Mouse (Mus musculus) megakaryocyte, adult 5-6 weeks (primary cell): ENCODE data around the gene Crbn. TPM values are rescaled to one million over a fixed set of nuclear protein-coding genes. Genes with fewer than 3 reads are reported as not detected.
A peak's percentile ranks its signal among the peaks of the same experiment; 100 is the strongest.

Source experiments
- ATAC-seq: 2 replicates; pipeline ENCODE4 v1.8.0; 2016; ENCODE audit warnings: mild to moderate bottlenecking, inconsistent platforms; ENCODE audit not compliant: poor library complexity, severe bottlenecking
- total RNA-seq, 2 experiments: library from RNA; stranded (forward) in 1 of 2; stranded (reverse) in 1 of 2; fragments of 153-499, 151-499 nt in 1 of 2; fragments of 221-1000, 200-1000 nt in 1 of 2; gene quantifications; 2 replicates each; pipeline versions ENCODE4 v1.2.3 to v1.2.4; 2015 to 2017

The Crbn gene
- total RNA-seq (2015) (20.8 and 23.1 TPM in 2 replicates), total RNA-seq (2017) (38.7 and 44.3 TPM in 2 replicates)

DNA sequence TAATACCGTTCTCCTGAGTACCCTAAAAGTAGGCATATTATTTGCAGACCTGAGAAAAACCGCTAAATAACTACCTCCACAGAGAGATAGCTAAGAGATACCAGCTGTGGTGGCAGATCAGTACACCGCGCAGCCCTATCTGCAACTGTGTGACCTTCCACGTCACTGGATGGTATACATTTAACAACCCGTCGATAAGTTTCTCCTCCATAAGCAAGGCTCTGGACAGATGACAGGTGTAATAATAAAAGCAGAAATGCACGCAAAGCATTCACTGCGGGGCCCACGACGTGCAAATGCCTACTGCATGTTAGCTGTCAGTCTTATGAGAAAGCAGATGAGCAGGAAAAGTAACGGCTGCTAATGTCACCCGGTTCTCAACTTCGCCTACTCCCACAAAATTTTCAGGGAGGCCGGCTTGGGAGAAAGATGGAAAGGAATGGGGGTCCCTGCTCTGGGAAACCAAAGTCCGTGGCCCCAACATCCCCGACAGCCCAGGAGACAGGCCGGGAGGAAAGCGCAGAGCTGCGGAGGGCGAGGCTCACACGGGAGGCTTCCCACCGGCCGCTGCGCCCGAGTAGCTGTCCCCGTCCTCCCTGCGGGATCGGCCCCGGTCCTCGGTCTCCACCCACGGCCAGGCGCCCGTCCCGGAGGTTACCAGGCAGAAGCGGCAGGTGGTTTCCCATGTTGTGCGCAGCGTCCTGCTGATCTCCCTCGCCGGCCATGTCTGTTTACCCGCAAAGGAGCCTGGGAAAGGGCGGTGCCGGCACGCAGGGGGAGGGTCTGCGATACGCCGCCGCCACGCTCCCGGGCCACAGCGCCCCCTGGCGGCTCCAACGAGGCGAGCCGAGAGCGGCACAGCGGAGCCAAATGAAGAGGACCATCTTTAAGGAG, at the start of gene Crbn:
Gene Crbn, minus strand, starts transcription at position 745 of the 894 bp plus-strand sequence.
- peak; percentile 98 for ATAC-seq

DNA sequence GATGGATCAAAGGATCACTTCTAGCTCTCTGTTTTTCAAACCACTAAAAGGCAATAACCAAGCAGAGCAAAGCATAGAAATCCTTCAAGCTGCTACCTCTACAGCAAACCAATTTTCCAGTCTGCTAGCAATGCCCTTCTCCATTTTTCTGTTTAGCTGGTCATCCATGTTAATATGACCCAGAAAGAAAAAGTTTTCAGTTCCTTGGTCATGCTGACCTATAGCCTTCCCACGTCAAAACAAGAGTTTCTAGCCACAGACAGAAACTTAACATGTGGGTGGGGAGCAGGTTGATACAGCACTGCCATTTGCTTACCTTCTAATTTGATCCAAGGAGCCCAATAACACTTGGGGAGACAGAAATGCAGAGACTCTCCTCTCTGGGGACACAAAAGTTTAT, 40.3 kb upstream of the Crbn start:
- no peak for ATAC-seq

DNA sequence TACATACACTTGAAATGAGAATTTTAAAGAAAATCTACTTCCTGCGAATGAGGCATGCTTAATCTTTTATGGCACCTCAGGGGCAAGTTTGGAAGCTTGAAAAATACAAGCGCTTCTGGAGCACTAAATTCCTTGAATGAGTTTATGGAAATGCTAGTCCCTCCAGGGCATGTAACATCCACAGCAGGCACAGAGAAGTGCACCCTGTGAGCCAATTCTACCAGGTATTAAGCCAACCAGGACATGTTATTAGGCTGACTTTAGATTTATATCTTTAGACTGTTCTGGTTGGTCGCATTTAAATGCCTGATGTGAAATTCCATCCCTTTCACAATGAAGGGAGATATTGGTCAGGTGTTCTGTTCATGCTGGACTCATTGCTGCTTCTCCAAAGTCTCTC, 38.2 kb upstream of the Crbn start:
- ATAC-seq: no peak

DNA sequence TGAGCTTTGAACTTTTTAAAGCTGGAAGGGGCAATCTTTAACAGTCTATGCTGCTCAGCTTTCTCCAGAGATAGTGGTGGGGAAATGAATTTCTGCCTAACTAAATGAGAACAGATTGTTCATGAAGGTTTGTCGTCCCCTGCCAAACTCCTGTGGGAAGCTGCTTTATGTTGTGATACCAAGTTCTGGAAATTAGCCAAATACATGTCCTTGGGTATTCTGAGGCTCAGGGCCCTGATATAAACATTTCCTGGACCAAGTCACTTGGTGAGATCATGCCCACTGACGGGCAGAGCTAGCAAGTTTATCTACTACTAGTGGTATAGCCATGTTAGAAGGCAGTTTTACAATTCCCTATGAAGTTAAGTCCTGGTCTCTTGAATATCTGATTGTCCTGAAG, 35.4 kb upstream of the Crbn start:
- ATAC-seq: no peak

DNA sequence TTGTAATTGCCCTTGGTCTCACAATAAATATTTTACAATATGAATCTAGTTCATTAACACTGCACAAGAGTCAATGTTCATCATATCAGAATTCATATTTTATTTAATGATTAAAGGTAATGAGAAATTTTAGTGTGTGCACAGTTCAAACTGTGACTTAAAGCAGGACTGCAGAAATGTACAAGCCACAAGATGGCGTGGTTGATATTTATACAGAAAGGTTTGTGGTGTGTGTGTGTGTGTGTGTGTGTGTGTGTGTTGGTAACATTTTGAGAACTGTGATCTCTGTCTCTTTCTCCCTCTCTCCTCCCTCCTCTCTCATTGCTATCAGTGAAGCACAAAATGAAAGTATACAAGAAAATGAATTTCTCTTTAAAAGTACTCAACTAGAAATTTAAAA, 22.5 kb upstream of the Crbn start:
- ATAC-seq: no peak

DNA sequence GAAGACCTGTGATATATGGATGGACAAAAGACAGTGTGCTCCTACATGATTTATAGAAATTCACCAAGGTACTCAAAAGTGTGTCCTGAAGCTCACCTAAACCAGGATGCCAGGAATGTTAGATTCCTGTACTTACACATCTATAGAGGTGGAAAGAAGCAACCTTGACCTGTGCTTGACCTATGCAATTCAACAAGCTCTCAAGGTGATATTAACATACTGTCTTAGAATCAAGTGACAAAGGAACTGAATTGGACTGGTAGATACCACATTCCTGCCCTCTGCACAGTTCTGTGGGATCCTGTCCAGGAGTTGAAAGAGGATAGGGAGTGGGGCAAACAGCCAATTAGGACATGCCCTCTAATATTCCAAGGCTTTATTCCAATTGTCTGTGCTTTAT, 20.7 kb upstream of the Crbn start:
- ATAC-seq: no peak

DNA sequence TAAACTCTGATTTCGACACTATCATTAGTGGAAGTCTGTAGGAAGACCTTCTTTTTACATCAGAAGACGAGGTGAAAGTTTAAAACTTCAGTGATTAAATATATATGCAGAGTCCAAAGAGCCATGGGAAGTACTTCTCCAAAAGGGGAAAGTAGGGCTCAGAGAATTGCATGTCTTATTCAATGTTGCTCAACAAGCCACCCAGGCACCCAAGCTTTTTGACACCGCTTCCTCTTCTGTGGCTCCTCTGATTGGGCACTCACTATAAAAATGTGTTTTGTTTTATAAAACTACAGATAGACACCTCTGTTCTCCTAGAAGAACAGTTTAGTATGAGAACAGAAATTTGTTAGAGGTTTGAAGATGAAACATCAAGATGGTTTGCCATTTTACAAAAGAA, 20.0 kb upstream of the Crbn start:
- peak; percentile 81 for ATAC-seq

DNA sequence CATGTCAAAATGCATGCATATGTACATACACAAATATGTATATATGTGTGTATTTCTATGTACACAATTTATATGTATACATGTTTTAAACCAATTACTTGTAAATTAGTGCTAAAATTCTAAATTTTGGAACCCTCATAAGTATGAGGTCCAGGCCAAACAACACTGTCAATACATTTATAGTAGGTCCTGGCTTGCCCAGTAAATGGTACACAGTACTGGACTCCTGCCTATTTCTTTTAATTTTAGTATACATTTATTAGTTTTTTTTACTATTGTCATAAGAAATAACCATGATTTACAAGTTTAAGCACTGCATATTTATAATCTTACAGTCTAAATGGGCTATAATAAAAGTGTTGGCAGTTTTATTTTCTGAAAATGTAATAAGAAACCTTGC, 19.4 kb upstream of the Crbn start:
- no peak for ATAC-seq

DNA sequence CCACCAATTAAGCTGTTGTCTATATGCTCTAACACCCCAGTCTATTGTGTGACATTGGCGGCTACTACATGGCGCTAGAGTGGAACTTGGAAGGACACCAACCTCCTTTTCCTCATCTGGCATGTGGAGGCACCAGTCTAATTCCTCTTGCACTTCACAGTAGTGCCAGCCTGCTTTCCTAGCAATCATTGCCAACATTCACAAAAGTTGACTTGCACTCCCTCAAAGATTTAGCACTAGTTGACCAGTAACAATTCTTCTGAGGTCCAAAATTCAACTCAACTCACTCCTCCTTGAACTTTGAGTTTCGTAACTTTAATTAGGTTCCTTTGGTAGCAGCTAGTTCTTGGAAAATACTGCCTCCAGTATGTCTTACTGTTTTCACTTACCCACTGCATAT, 10.8 kb upstream of the Crbn start:
- no peak for ATAC-seq

DNA sequence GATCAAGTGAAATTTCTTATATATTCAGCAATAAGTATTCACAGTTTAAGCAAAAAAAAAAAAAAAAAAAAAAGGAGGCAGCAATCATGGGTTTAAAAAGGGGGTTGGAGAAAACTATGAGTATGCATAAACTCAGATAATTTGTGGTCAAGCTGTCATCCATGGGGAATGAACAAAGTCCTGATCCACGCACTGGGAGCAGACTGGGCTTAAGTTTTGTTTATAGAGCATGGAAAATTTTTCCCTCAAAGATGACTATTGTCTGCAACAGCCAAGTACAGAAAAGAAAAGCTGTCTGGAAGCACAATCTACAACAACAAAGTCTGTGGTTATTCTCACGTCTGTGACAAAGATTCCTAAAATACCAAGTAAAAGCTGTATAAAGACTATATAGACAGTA, 9.3 kb upstream of the Crbn start:
- ATAC-seq: no peak

DNA sequence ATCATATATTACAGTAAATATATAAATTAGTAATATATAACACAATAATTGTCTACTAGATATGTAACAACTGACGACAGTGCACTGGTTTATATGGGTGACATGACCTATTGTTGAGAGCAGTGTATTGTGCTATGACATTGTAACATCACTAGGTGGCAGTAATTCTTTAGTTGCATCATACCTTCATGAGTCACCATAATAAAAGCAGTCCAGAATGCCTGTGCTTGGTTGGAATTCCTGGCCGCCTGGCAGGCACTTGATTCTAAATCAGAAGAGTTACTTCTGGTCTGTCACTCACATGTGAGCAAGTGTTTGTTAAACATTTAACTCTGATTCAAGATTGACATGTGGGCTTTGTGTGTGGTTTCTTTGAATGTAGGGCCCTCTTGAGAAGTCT, 5.0 kb upstream of the Crbn start:
- peak; percentile 64 for ATAC-seq

DNA sequence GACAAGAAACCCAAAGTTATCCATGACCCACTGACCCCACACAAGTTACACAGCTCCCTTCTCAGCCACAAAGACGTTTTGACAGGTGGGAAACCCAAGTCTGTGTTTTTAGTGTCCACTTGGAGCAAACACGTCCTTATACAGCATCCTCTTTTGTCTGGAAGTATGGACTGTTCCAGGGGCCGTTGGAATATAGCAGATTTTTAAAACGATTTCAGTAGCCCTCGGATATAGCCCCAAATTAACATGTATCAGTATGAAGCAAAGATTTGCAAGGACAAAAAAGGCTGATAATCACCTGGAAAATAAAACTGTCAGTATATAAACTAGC, 315 bp upstream of the Crbn start:
- ATAC-seq: no peak

DNA sequence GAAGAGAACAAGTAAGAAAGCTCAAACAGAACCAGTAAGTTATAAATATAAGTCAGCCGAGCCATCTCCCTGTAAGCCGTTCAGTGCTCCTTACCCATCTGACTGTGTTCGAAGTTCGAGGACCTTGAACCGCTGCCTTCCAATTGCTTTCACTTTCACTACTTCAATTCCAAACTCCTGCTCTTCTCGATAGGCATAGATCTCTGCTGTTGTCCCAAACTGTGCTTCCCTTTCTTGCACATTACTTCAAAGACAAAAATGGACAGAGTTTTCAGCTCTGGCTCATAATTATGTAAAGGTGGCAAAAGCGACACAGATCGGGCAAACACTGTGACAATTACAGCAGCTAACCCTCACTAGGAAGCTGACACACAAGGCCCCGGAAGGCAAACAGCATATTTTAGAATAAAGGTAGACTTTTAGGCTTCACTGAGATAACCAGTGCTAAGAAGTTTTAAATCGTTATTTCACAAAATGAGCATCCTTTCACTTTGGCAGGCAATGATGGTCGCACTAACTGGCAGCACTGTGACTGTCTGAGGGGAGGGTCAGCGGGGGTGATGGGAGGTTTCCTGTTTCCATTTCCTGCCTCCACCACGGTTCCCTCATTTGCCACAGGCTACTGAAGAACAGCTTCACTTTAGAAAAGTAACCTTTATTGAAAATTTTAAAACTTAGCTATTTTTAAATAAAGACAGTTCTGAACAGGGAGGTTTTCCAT, 5.6 kb downstream of the Crbn start:
- ATAC-seq: peak; percentile 61

DNA sequence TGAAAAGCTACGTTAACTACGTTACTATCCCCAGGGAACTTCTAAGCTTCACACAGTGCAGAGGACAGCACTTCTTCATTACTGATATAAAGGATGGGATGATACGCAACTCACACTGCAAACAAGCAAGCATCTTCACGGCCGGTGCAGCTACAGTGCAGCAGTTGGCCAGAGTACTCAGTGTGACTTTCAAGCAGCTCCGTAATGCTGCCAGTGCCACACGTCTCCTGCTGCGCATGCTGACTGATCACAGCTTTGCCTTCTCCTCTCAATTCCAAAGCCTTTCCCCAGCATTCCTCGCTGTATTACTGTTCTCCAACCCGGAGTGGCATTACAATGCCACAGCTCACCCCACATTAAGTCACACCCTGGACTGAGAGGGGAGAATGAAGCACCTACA, 6.3 kb downstream of the Crbn start:
- ATAC-seq: peak; percentile 26

DNA sequence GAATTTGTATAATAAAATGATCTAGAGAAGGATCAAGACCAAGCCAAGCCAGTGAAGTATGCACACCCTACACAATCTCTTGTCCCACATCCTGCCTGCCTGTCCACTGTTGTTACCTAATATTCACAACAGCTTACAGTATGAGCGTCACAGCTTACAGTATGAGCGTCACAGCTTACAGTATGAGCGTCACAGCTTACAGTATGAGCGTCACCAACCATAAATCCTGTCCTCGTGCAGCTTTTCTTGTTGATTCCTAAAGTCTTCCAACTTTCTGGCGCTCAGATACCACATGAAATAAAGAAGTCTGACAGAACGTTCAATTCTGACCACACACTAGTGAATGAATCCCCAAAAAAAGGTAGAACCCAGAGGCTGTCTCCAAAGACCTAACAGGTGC, 6.8 kb downstream of the Crbn start:
- ATAC-seq: 0 out of 2 replicates have a peak, but pooled peaks have one; percentile 23

DNA sequence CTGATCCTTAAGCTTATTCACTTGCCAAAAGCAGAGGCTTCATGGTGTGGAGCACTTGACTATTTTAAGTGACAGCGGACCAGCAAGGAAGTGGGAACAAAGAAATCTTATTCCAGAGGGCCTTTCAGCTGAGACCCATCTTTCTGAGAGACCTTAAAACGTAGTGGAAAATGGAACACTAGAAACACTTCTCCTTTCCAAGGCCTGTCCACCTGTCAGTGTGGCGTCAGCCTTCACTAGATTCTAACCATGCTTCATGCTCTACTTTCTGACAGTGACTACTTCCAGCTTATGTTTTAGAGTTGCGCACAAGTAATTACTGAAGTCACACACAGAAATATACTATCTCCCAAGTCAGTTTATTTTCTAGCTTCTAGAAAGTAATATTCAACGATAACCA, 7.4 kb downstream of the Crbn start:
- no peak for ATAC-seq

DNA sequence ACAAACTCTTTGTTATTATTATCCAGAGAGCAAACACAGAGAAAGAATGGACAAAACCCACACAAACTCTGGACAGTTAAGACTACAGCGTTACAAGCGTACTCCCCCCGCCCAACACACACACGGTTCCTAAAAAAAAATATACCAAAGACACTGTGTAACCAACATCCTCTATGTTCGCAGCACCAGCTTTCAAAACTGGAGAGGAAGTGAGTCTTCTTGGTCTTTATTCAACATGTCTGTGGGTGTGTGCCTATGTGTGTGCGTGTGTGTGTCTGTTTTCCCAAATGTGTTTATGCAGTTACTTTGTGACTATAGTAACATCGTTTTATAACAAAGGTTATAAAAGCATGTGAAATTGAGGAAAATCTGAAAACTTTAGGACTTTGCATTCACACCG, 8.4 kb downstream of the Crbn start:
- peak; percentile 46 for ATAC-seq

DNA sequence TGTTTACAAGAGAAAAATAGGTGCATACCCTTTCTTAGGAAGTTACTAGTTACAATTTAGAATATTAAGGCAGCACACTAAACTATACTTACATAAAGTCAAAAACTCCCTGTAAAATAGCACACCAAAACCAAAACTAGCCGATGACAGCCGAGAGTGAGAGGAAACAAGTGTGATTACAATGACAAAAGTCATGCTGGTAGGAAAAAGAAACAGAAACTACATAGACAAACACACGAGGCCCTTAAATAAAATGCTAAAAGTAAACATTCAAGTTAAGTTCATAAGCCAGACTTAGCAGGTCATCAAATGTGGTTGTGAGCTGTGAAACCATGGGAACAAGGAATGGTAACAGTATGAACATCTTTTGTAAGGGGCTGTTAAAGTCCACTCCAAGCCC, 12.7 kb downstream of the Crbn start:
- ATAC-seq: no peak

DNA sequence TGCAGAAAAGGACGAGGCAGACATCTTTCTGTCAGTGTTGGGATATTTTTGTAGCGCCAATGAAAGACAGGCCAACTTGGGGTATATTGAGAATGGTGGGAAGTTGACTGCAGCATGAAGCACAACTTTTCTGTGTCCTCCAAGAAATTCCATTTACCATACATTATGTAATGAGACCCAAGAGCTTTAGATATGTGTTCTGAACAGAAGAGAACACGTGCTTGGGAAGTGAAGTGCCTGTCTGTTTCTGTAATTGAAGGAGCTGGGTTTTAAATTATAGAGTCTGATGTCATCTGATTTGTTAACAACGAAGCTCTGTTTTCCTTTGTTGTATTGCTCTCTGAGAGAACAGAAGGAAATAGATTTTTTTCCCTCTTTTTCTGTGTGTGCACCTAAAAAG, 29.8 kb downstream of the Crbn start:
- no peak for ATAC-seq

DNA sequence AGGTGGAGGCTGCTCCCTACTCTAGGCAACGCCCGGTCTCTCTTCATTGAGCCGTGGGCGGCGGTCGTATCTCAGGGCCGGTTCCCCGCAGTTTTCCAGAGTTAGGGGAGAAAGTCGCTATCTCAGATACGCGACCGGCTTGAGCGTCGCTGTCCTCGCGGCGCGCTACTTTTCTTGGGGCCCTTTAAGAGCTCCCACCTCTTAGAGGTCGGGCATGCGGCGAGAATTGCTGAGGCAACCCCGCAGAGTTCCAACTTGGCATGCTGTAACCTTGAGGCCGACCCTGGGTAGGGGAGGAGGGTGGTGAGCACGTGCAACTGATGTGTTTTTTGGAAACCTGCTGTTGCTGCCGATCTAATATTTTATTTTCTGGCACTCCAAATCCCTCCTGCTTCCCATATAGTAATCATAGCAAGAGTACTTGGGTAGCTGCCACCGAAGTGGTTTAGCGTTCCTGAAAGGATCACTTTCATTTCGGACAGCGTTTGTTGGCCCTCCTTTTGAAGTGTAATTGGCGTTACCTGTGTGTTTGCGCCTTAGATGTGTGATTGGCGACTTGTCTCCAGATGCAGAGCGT, 30.5 kb downstream of the Crbn start:
- ATAC-seq: peak; percentile 49

DNA sequence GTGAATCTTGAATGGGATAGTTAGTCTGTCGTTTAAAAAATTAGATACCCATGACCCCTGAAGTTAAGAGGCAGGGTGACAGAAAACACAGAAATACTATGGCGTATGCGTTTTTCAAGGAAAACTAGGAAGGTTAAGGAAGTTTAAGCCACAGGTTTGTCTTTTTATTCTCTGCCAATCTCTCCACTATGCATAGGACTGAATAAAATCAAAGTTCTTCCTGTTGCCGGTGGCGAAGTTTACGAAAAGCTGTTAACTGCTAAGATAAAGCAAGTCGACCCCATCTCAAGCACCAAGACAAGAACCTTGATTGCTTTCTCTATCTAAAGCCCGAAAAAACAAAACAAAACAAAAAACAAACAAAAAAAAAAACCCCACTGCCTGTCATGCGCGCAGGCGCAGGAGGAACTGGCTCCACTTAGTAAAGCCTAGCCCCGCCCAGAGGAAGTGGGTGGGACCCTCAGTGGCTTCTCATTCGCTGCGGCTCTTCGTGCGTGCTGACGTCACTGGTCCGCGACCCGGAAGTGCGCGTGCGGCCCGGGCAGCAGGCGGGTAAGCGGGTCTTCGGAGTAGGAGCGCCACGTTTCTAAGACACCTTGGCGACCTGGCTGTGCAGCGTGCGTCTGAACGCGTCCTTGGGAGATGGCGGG, 31.1 kb downstream of the Crbn start, which contains the start of gene Trnt1:
Gene Trnt1, plus strand, starts transcription at position 481 of the 650 bp plus-strand sequence.
- ATAC-seq: peak; percentile 100
